Mouse (Mus musculus) heart, adult 2 months (tissue): ENCODE data around the gene Tchhl1.
A peak's percentile ranks its signal among the peaks of the same experiment; 100 is the strongest.

Experiments
- CTCF ChIP-seq: fragments of 200-600 bp; IDR thresholded peaks from 2 replicates; pipeline ENCODE4 v1.8.1; 2022; ENCODE audit warnings: antibody characterized with exemption, mild to moderate bottlenecking, moderate library complexity
- EP300 ChIP-seq: fragments of 200-500 bp; IDR thresholded peaks from 2 replicates; pipeline ENCODE4 v1.6.1; 2011; ENCODE audit warnings: low read depth, low read length, control low read depth; ENCODE audit not compliant: insufficient read depth

- TF ChIP-seq EP300 (no peak), CTCF (peak; percentile 39)
Observed at GRCm38 (mm10) chr3:93447138-93447841, 21.3 kb upstream of the Tchhl1 start.
